Mouse (Mus musculus): ENCODE data around the gene Myo5c.

GRCm38 (mm10) chr9:75287636-75288035 is 55.8 kb downstream of the Myo5c start:
- TF ChIP-seq POLR2A (IDR thresholded peaks at IDR 0.05; ENCODE audit: low read depth, low read length), result no peak
- no peak for TF ChIP-seq CTCF (conservative IDR thresholded peaks at IDR 0.05; ENCODE audit: insufficient read depth, insufficient read length, low read depth, low read length)

Data from kidney, adult 2 months (tissue).